Mouse (Mus musculus) retina, postnatal 7 days (tissue): ENCODE results near the gene Sox6.

Source experiments
- DNase-seq: peaks from one replicate; pipeline ENCODE4 v3.0.0-alpha.2; 2012; ENCODE audit warnings: low read depth, low spot score

Sox6 gene

GRCm38 (mm10) chr7:115422828-115423227 is 615.8 kb downstream of the Sox6 start:
- no peak for DNase-seq

DNA sequence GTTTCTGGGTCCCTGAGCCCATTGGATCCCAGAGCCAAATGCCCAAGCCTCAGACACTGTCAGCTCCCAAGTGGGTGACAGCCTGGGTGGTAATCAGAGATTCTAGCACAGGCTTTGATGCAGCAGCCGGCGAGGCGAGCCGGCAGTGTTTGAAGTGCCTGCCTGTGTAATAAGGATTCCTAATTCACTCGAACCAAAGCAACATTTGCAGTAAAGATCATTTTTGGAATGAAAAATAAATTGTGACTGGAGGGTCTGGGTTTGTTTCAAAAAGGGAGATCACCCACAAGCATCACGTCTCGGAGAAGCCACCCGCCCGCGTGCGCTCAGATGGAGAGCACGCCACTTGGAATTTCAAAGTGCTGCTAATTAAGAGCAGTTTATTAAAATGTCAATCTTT is 617.6 kb downstream of the Sox6 start:
- no peak for DNase-seq
